Mouse (Mus musculus) myocyte (in vitro differentiated cells): ENCODE measurements around the gene Plppr2.
A peak's percentile ranks its signal among the peaks of the same experiment; 100 is the strongest.

Experiments used
- CEBPB ChIP-seq: IDR thresholded peaks from 2 replicates; pipeline ENCODE4 v1.6.1; 2011; ENCODE audit warnings: mild to moderate bottlenecking, moderate library complexity; ENCODE audit not compliant: poor library complexity, insufficient read depth, severe bottlenecking
- E2F4 ChIP-seq: IDR thresholded peaks from one replicate; pipeline ENCODE4 v1.6.1; 2011; ENCODE audit warnings: mild to moderate bottlenecking, control low read depth, moderate library complexity; ENCODE audit not compliant: insufficient read depth
- MAX ChIP-seq: IDR thresholded peaks from one replicate; pipeline ENCODE4 v1.6.1; 2011; ENCODE audit warnings: low read depth, mild to moderate bottlenecking, control low read depth
- MYOD1 ChIP-seq, 3 experiments: IDR thresholded peaks; one replicate each; pipeline ENCODE4 v1.6.1; 2011; ENCODE audit warnings: control low read depth in 2 of 3, low read depth in 2 of 3, mild to moderate bottlenecking in 2 of 3, moderate library complexity in 1 of 3; ENCODE audit not compliant: insufficient read length in 2 of 3, control insufficient read depth in 1 of 3
- MYOG ChIP-seq, 3 experiments: IDR thresholded peaks; one replicate each; pipeline ENCODE4 v1.6.1; 2011; ENCODE audit warnings: control low read depth in 2 of 3, low read depth in 2 of 3, mild to moderate bottlenecking in 2 of 3; ENCODE audit not compliant: insufficient read length in 2 of 3, control insufficient read depth in 1 of 3, insufficient read depth in 1 of 3
- POLR2A ChIP-seq: IDR thresholded peaks from one replicate; pipeline ENCODE4 v1.6.1; 2011; ENCODE audit warnings: low read depth, mild to moderate bottlenecking, control low read depth, moderate library complexity; ENCODE audit not compliant: insufficient read length
- POLR2AphosphoS2 ChIP-seq: IDR thresholded peaks from one replicate; pipeline ENCODE4 v1.6.1; 2011; ENCODE audit warnings: low read depth, control low read depth; ENCODE audit not compliant: insufficient read length
- REST ChIP-seq: IDR thresholded peaks from one replicate; pipeline ENCODE4 v1.6.1; 2011; ENCODE audit warnings: mild to moderate bottlenecking, control low read depth, moderate library complexity; ENCODE audit not compliant: insufficient read depth, insufficient read length
- SRF ChIP-seq: IDR thresholded peaks from one replicate; pipeline ENCODE4 v1.6.1; 2011; ENCODE audit warnings: low read depth; ENCODE audit not compliant: control insufficient read depth, insufficient read length
- TCF12 ChIP-seq: IDR thresholded peaks from one replicate; pipeline ENCODE4 v1.6.1; 2011; ENCODE audit warnings: mild to moderate bottlenecking, control low read depth; ENCODE audit not compliant: poor library complexity, insufficient read depth, severe bottlenecking
- TCF3 ChIP-seq: IDR thresholded peaks from one replicate; pipeline ENCODE4 v1.6.1; 2011; ENCODE audit warnings: low read depth, control low read depth; ENCODE audit not compliant: insufficient read length
- USF1 ChIP-seq: IDR thresholded peaks from one replicate; pipeline ENCODE4 v1.6.1; 2011; ENCODE audit warnings: low read depth, mild to moderate bottlenecking, control low read depth, moderate library complexity

DNA sequence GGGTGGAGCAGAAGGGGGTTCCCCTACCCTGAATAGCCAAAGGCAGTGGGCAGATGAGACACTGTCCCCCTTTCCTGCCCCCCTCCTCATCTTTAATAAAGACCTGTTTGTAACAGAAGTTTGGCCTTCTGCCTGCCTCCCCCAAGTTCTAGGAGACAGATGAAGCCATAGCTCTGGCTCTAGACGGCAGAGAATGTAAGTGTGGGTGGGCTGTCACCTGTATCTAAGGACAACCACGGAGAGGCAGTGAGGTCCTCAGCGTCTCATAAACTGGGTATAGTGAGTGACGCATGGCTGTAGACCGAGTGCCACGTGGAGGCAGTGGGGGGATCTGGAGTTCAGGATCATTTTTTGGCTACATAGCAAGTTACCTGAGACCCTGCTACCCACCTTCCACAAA, 12.0 kb downstream of the Plppr2 start:
- TF ChIP-seq POLR2A (no peak), MAX (no peak), USF1 (no peak), TCF3 (no peak), SRF (no peak), TCF12 (no peak), MYOG (IDR thresholded peaks at IDR 0.05; ENCODE audit: control insufficient read depth in 1 of 3, insufficient read depth in 1 of 3, insufficient read length in 2 of 3, low read depth in 2 of 3) (no peak), MYOD1 (IDR thresholded peaks at IDR 0.05; ENCODE audit: control insufficient read depth in 1 of 3, insufficient read length in 2 of 3, low read depth in 2 of 3) (no peak), POLR2AphosphoS2 (peak; percentile 41), E2F4 (no peak), CEBPB (no peak), REST (no peak)
